Mouse (Mus musculus) telencephalon, adult 2 months (tissue): ENCODE measurements around the gene Smyd3.

Source experiments
- DNase-seq: peaks from one replicate; pipeline ENCODE4 v3.0.0-alpha.2; 2011; ENCODE audit warnings: low read depth, low spot score

Smyd3 gene

GRCm38 (mm10) chr1:179072406-179072805 is 445.4 kb downstream of the Smyd3 start:
- no peak for DNase-seq

DNA sequence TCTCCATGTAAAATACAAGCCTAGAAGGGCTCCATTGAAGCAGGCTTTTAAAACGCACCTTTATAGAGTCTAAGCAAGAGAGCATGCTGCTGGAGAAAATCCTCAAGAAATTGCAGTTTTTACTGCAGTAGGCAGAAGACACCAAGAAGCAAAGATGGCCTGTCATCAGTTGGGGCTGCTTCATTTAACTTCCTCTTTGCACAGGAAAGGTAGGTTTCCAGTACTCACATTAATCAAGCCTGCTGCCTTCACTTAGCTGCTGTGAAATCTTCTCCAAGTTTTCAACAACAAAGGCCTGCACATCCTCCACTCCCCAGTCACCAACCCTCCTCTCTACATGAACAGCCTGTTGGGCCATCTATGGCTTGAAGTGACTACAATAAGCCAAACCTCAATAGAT is 448.9 kb downstream of the Smyd3 start:
- DNase-seq: no peak

DNA sequence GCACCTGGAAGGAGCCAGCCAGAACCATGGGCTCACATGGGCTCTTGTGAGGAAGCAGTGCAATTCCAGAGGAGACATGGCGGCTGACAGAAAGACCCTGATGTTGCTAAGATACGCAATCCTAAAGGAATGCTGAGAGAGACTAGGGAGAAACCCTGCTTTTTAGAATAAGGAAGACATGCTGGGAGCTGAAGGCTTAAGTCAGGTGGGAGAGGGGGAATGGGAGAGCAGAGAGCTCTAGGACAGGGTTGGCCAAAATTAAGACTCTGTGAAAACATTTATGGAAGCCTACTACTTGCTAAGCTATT is 452.6 kb downstream of the Smyd3 start:
- no peak for DNase-seq

DNA sequence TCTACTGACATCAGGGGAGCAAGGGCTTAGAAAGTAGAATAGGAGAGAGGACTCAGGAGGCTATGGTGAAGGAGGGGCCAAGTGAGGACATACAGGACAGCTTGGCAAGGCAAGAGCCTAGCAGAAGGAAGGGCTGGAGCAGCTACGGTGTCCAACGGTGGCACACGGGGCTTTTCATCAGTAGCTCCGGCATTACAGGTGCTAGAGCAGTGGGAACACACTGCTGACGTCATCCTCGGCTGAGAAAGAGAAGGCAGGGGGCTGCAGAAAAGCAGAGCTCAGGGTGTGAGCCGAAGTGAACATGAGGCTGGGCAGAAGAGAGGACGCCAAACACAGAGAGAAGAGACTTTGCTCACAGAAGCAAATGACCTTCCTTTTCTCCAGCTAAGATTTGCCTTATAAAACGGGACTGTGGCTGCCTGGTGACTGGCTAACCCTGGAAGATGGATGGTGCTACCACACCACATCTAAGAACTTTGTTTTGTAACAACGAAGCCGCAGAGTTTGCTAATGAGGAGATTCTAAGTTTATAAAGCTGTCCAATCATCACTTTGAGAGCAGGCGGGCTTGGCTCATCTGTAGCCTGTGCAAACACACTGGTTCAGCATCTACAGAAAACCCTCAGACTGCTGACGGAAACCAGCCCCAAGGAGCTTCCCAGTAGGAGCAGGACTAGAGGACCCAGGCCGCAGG is 453.1 kb downstream of the Smyd3 start:
- no peak for DNase-seq

GRCm38 (mm10) chr1:179061759-179062168 is 456.1 kb downstream of the Smyd3 start:
- no peak for DNase-seq

GRCm38 (mm10) chr1:179061053-179061452 is 456.8 kb downstream of the Smyd3 start:
- DNase-seq: no peak

DNA sequence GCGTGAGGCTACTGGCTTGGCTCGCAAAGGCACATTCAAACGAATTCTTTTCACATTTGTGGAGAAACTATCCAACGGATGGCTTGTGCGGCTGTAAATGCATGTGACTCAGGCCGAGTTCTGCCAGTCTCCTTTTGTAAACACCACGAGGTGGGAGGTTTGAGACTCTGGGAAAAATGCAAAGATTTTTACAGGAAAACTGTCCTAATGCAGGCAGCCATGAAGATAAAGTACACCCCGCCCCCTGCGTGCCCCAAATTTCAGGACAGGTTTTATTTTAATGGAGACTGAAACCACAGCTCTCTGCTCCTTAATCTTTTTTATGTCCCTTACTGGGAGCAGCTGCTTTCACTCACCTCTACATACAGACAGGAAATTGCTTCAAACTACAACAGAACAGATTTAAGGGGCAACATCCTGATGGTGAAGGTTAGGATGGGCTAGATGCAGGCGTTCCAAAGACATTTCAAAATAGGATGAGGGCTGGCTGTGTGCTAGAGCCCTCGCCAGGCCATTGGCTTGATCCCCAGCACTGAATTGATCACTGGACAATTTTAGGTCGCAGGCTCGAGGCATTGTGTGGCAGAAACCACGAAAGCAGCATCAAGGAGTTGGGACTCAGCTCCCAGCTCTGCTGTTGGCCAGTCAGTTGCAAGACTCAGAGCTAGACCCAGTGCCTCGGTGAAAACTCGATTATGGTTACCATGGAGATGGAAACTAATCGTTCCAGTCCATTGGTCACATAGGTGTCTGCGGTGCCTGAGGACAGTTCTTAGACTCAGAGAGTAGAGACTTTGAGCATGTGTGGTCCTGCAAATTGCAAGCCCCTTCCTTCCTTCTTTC is 457.5 kb downstream of the Smyd3 start:
- DNase-seq: no peak

DNA sequence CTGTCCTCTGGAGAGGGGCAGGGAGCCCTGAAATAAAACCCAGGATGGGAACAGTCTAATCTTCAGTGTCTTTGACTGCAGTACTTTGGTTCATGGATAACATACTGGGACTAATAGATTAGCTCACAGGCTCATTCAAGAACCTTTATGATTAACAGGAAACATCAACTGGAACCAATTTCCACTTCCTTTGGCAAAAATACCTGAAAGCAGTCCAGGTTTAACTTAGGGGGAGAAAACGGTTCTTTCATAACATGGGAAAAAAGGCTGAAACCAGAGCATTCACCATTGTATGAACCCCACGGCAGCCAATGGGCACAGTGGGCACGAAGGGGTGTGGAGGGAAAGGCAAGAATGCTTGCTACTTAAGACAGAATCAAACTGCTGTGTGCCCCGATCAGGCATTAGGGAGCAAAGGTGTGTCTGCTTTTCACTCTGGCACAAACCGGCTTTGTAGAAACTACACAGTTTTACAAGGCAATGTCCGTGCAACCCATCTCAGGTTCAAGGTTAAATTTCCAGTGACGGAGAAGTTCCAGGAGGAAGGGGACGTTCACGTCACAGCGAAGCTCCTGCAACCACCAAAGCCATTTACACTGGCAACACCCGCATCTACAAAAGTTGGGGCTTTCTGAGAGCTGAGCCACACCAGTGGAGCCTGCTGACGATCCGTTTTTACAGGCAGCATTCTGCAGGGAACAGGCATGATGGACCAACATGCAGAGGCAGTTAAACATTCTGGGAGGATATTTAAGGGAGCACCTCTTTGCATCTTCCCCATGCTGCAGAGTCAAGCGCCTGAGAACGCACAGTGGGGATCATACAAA is 458.3 kb downstream of the Smyd3 start:
- DNase-seq: no peak

DNA sequence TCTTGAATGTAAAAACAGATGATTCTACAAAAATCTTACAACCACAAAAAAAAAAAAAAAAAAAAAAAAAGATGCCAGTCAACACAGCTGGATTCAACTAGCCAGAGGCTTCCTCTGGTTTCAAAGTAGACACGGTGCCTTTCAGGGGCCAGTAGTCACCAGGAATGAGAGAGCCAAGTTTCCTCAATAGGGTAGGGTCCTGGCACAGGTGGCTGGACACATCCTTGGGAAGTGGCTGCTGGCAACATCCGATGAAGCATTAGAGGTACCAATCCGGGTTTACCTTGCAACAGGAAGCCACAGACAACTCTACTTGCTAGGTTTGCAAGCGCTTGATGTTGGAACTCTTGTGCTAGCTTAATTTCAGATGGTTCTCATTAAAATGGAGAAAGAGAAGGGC is 459.2 kb downstream of the Smyd3 start:
- DNase-seq: no peak

DNA sequence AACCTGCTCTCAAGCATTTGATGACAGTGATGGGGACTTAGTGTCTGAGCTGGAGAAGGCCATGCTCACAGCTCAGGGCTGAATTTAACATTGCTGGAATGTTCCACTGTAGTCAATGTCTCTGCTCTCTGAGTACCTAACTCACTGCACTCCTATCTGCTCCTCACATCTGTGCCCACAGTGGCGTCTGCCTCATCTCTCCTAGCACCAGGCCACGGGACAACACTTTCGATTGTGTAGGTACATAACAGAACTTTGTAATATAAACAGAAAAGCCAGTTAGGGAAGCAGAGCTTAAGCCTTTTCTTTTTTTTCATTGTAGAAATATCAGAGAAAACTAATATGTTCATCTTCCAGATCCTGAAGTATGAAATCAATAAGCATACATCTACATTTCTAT is 462.1 kb downstream of the Smyd3 start:
- DNase-seq: no peak

- DNase-seq: no peak
Measured at GRCm38 (mm10) chr1:179054385-179055116, 463.3 kb downstream of the Smyd3 start.

DNA sequence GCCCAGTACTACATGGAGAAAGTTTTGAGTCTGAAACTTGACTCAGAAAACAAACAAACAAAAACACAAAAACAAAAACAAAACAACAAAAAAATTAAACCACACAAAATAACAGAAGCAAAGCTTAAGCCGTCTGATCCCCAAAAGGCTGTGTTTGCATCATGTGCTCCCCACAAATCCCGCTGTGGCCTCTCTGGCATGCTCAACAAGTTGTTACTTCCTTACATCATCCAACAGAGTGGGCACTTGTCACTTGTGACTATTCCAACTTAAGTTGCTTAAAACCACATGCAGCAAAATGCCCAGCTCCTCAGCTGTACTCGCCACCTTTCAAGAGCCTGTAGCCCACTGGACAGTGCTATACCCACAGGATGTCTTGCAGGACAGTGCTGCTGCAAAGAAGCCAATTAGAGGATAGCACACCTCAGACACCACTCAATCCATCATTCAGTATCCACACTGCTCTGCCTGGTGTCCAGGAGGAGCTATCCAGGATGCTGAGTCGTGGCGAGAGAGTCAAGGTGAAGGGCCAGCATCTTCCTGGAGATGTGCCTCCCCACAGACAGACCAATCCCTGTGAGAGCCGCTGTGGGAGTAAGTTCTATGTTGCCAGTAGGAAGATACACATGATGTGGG is 465.2 kb downstream of the Smyd3 start:
- DNase-seq: no peak

- DNase-seq: no peak
Measured at GRCm38 (mm10) chr1:179047931-179048596, 469.8 kb downstream of the Smyd3 start.

DNA sequence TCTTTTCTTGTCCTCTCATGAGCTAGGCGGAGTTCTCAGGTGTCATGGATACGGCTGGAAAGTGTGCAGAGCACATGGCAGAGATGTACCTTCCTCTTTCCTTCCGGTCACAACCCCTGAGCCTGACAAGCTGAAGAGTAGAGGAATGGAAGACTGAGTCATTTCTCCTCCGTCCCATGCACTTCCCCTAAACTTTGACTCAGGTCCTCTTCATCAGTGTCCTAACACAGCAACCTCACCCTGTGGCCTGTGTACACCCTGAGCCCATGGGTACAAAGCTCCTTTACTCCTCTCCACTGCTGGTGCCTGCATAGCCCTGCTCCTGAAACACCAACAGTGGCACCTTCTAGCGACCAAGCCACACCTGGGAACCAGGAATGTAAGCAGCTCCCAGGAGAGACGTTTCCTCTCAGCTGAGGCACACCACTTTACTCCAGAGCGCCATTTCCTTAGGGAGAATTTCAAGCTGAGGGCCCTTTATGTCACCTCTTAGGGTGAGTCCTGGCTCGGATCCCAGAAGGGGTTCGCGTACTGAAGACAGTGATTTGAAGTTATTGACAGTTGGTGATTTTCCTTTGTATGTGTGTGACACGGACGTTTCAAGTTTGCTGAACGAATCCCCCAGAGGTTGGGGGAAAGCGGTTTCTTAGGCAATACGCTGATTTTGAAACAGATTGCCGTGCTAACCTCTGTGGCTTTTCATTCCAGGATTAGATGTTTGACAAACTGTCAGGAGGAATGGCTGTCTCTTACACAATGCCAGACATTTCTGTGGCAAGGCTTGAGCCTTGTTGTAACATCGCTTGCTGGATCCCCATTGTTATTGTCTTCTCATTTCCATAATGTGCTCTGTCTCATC is 471.8 kb downstream of the Smyd3 start:
- no peak for DNase-seq

DNA sequence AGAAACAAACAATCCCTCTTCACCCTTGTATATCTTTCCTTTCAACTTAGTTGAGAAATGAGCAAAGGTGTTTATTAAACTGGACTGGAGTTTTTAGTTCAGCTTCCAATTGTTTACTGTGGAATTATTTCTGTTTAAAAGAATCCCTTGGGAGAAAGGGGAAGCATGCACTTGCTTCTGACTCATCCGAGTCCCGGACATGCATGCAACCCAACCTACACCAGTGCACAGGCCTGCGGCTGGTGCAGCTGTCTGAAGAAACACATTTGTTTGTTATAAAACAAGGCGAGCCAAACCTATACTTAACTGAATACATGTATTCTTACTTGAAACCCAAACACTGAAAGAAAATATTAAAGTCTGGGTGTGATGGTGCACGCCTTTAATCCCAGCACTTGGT is 473.7 kb downstream of the Smyd3 start:
- no peak for DNase-seq

DNA sequence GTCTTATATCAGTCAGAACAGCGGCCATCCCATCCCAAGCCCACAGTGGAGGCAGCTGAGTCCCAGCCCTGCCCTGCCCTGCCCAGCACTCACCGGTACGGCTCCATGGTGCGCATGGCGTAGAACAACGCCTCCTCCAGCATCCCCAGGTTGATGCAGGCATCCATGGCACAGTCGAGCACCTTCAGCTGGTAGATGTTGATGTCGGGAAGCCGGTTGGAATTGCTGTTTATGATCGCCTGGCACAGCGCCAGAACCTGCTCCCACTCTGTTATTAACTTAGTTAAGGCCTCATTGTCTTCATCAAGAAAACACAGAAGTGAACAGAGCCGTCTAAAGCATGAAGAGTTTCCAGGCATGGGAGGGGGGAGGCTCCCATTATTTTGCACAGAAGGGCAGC is 474.2 kb downstream of the Smyd3 start:
- no peak for DNase-seq

DNA sequence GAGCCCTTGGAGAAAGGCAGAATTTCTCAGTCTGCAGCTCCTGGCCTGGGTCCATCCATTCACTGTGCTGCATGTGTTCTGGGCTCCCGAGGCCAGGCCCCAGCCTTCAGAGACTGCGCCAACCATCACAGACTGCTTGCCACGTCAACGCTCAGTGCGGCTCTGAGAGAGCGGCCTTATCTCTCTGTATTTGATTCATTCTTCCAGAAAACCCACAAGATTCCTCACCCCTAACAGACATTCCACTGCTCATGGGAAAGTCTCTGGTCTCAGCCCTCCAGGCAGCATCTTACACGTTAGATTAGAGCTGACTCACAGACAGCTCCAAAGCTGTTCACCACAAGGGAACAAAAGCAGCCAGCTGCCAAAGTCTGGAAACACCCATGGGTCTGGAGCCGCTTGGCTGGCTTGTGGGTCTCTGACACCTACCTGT is 475.9 kb downstream of the Smyd3 start:
- DNase-seq: peak; percentile 24

DNA sequence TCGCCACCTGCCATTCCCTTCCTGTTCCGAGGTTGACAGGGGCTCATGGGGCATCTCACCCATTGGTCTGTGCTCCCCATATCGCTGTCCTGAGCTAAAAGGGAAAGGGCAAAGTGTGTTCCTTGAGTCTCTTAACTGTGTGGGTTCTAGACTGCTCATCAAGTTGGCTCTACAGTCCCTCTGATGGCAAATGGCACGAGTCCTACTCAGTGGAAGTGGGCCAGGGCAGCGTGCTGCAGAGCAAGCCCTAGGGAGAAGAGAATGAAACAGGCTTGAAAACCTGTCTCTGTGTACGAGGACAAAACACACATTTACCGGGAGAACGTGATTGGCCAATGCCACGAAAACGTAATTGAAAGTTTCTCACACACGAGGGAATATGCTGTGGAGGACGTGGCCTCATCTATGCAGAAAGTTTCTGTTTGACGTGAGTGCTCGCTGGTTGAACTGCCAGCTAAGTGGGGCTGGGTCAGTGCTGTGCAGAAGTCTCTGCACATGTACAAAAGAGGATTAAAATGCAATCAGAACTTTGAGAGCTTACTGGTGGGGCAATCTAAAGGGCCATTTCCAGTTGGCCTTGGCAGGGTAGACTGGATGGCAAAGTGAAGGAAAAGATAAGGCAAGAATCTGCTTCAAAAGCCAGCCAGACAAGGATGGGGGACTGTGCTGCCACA is 476.5 kb downstream of the Smyd3 start:
- no peak for DNase-seq

DNA sequence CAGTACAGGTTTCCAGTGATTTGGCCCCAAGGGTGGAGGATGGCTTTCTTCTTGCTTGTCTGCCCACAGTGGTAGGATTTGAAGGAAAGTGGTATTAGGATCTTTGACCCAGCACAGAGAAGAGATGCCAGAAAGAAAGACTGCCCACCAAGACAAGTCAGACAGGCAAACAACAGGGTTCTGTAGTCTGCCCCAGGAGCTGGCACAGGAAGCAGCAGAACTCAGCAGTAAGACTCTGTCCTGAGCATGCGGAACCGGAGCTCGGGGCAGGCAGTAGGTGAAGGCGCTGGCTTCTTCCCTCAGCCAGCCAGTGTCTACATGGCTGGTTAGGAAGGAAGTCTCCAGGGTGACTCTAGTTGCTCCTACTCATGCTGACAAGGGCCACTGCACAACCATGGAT is 479.0 kb downstream of the Smyd3 start:
- DNase-seq: no peak
